Mouse (Mus musculus) hindbrain, postnatal 0 days (tissue): ENCODE measurements around the gene Edc3. TPM values are rescaled to one million over a fixed set of nuclear protein-coding genes. Genes with fewer than 3 reads are reported as not detected.

Source experiments
- ATAC-seq: fragments of 200-750 bp; cut with Nextera tagmentation; 2 replicates; pipeline ENCODE4 v1.8.0; 2017; ENCODE audit warnings: mild to moderate bottlenecking, moderate TSS enrichment, moderate library complexity
- DNase-seq: peaks from one replicate; pipeline ENCODE4 v3.0.0-alpha.2; 2015; ENCODE audit warnings: low spot score
- H3K27ac ChIP-seq: fragments of 300-500 bp; sonication (generic); 2 replicates; pipeline ENCODE4 v1.5.1; 2014; ENCODE audit warnings: mild to moderate bottlenecking
- H3K27me3 ChIP-seq: fragments of 300-500 bp; sonication (generic); 2 replicates; pipeline ENCODE4 v1.6.1; 2014; ENCODE audit warnings: low read length, mixed read lengths; ENCODE audit not compliant: insufficient read depth
- H3K36me3 ChIP-seq: fragments of 300-500 bp; sonication (generic); 2 replicates; pipeline ENCODE4 v1.6.1; 2014; ENCODE audit warnings: low read length, mixed read lengths; ENCODE audit not compliant: insufficient read depth
- H3K4me1 ChIP-seq: fragments of 300-500 bp; sonication (generic); 2 replicates; pipeline ENCODE4 v1.6.1; 2014; ENCODE audit warnings: antibody characterized with exemption, low read length, mixed read lengths; ENCODE audit not compliant: insufficient read depth
- H3K4me2 ChIP-seq: fragments of 300-500 bp; sonication (generic); 2 replicates; pipeline ENCODE4 v1.6.1; 2014; ENCODE audit warnings: low read depth, mild to moderate bottlenecking, low read length, moderate library complexity, mixed read lengths
- H3K4me3 ChIP-seq: fragments of 300-500 bp; sonication (generic); 2 replicates; pipeline ENCODE4 v1.5.1; 2014; ENCODE audit warnings: low read length
- H3K9ac ChIP-seq: fragments of 300-500 bp; sonication (generic); replicated peaks from 2 replicates; pipeline ENCODE4 v1.6.1; 2014; ENCODE audit warnings: mild to moderate bottlenecking, low read length, moderate library complexity, mixed read lengths
- H3K9me3 ChIP-seq: fragments of 300-500 bp; sonication (generic); 2 replicates; pipeline ENCODE4 v1.6.1; 2016; ENCODE audit warnings: low read length, mixed read lengths
- CTCF ChIP-seq: IDR thresholded peaks from 2 replicates; pipeline ENCODE4 v1.5.1; 2016; ENCODE audit warnings: antibody characterized with exemption, control low read depth, low read depth
- WGBS: fragments of 180-500 bp; shearing (Covaris S2); extraction: QIAGEN DNeasy Blood & Tissue Kit; methylation state at CpG from one replicate; pipeline ENCODE4 v1.1.7; 2014; 5-methylcytosine and 5-hydroxymethylcytosine counted together
- polyA plus RNA-seq: library from polyadenylated mRNA; unstranded; fragments of >200 nt; fragmentation: Nextera tagmentation; extraction: Ambion mirVana; gene quantifications from 2 replicates; pipeline ENCODE4 v1.2.1, GENCODE M21; 2015
- total RNA-seq: library from RNA; depleted of rRNA; stranded (reverse); fragments of >200 nt; gene quantifications from 2 replicates; pipeline ENCODE4 v1.2.3, GENCODE M21; 2014; rRNA removed

Edc3 gene
- total and polyA plus RNA-seq, 2 experiments from 2014 or later, result 10.2 to 25.4 TPM

- Histone ChIP-seq H3K27me3 (no peaks in the 10 kb centered on the region), H3K9ac (no peak overlapping the region), H3K4me1 (no peaks in the 10 kb centered on the region), H3K9me3 (no peaks in the 10 kb centered on the region), H3K4me3 (no peak overlapping the region), H3K36me3 (peaks cover 35% of the 10 kb centered on the region), H3K27ac (no peak overlapping the region), H3K4me2 (no peak overlapping the region)
- TF ChIP-seq CTCF, result no peak
- ATAC-seq, result no peak
- 95% methylated on average over 8 of the region's 8 CpGs for WGBS
- no peak for DNase-seq
These were observed 89.1 kb downstream of the Edc3 start for GRCm38 (mm10) chr9:57797456-57797855.

- Histone ChIP-seq H3K36me3 (peaks cover 22% of the 10 kb centered on the region), H3K9ac (no peak overlapping the region), H3K27me3 (no peaks in the 10 kb centered on the region), H3K4me2 (no peak overlapping the region), H3K9me3 (no peaks in the 10 kb centered on the region), H3K27ac (no peak overlapping the region), H3K4me3 (no peak overlapping the region), H3K4me1 (no peaks in the 10 kb centered on the region)
- no peak for TF ChIP-seq CTCF
- 15% methylated on average over 10 of the region's 10 CpGs for WGBS
- no peak for DNase-seq
- ATAC-seq, result no peak
These were observed 90.4 kb downstream of the Edc3 start for GRCm38 (mm10) chr9:57798725-57799253.

GRCm38 (mm10) chr9:57800325-57800975 lies 92.1 kb downstream of the Edc3 start:
- H3K27me3 ChIP-seq, result no peaks in the 10 kb centered on the region
- no peak overlapping the region for H3K27ac ChIP-seq
- WGBS, result 96% methylated on average over 9 of the region's 9 CpGs
- H3K9ac ChIP-seq, result no peak overlapping the region
- H3K9me3 ChIP-seq, result no peaks in the 10 kb centered on the region
- ATAC-seq (no peak), DNase-seq (no peak)
- TF ChIP-seq CTCF, result no peak
- no peaks in the 10 kb centered on the region for H3K4me1 ChIP-seq
- H3K4me2 ChIP-seq, result no peak overlapping the region
- peaks cover 18% of the 10 kb centered on the region for H3K36me3 ChIP-seq
- H3K4me3 ChIP-seq, result no peak overlapping the region

Other genes with a start within 250 kb of the Edc3 start
- 366 and 375 TPM in 2 replicates for gene Scamp5, start 240.5 kb upstream of the Edc3 start, total RNA-seq
- 154 and 163 TPM in 2 replicates for gene Scamp5, start 240.5 kb upstream of the Edc3 start, polyA plus RNA-seq
- 11.7 and 19.6 TPM in 2 replicates for gene Rpp25, start 204.5 kb upstream of the Edc3 start, total RNA-seq
- 15.2 and 17.0 TPM in 2 replicates for gene Rpp25, start 204.5 kb upstream of the Edc3 start, polyA plus RNA-seq
- 212 and 237 TPM in 2 replicates for gene Cox5a, start 187.3 kb upstream of the Edc3 start, total RNA-seq
- 1,238 and 1,244 TPM in 2 replicates for gene Cox5a, start 187.3 kb upstream of the Edc3 start, polyA plus RNA-seq
- 14.6 and 21.5 TPM in 2 replicates for gene Fam219b, start 171.0 kb upstream of the Edc3 start, total RNA-seq
- 22.2 and 23.2 TPM in 2 replicates for gene Fam219b, start 171.0 kb upstream of the Edc3 start, polyA plus RNA-seq
- 67.9 and 78.6 TPM in 2 replicates for gene Mpi, start 155.8 kb upstream of the Edc3 start, total RNA-seq
- gene Mpi, start 155.8 kb upstream of the Edc3 start, polyA plus RNA-seq, result 61.5 and 64.6 TPM in 2 replicates
- gene Scamp2, start 147.6 kb upstream of the Edc3 start, total RNA-seq, result 50.5 and 53.1 TPM in 2 replicates
- 47.4 and 49.3 TPM in 2 replicates for gene Scamp2, start 147.6 kb upstream of the Edc3 start, polyA plus RNA-seq
- 21.1 and 27.3 TPM in 2 replicates for gene Ulk3, start 119.1 kb upstream of the Edc3 start, total RNA-seq
- gene Ulk3, start 119.1 kb upstream of the Edc3 start, polyA plus RNA-seq, result 18.5 and 21.0 TPM in 2 replicates
- gene Cplx3, start 102.3 kb upstream of the Edc3 start, total RNA-seq, result 0.10 TPM in 1 of 2 replicates, not detected in the other
- gene Cplx3, start 102.3 kb upstream of the Edc3 start, polyA plus RNA-seq, result 0.79 and 1.2 TPM in 2 replicates
- gene Lman1l, start 87.8 kb upstream of the Edc3 start, total RNA-seq, result not detected in 2 replicates
- not detected in 2 replicates for gene Lman1l, start 87.8 kb upstream of the Edc3 start, polyA plus RNA-seq
- gene Csk, start 54.9 kb upstream of the Edc3 start, total RNA-seq, result 128 and 129 TPM in 2 replicates
- gene Csk, start 54.9 kb upstream of the Edc3 start, polyA plus RNA-seq, result 39.4 and 44.4 TPM in 2 replicates
- gene Cyp1a2, start 24.8 kb upstream of the Edc3 start, total RNA-seq, result not detected in 2 replicates
- gene Cyp1a2, start 24.8 kb upstream of the Edc3 start, polyA plus RNA-seq, result not detected in 2 replicates
- gene Cyp1a1, start 20.6 kb upstream of the Edc3 start, total RNA-seq, result 0.05 and 0.07 TPM in 2 replicates
- gene Cyp1a1, start 20.6 kb upstream of the Edc3 start, polyA plus RNA-seq, result 0.10 and 0.24 TPM in 2 replicates
- 76.3 and 83.7 TPM in 2 replicates for gene Clk3, start 57.3 kb downstream of the Edc3 start, total RNA-seq
- 48.8 and 52.7 TPM in 2 replicates for gene Clk3, start 57.3 kb downstream of the Edc3 start, polyA plus RNA-seq
- gene Arid3b, start 128.3 kb downstream of the Edc3 start, total RNA-seq, result 7.7 TPM in 2 replicates
- gene Arid3b, start 128.3 kb downstream of the Edc3 start, polyA plus RNA-seq, result 4.3 and 4.4 TPM in 2 replicates
- gene Ubl7, start 202.4 kb downstream of the Edc3 start, total RNA-seq, result 96.6 and 116 TPM in 2 replicates
- gene Ubl7, start 202.4 kb downstream of the Edc3 start, polyA plus RNA-seq, result 151 and 152 TPM in 2 replicates
- 60.2 and 62.8 TPM in 2 replicates for gene Sema7a, start 231.6 kb downstream of the Edc3 start, total RNA-seq
- gene Sema7a, start 231.6 kb downstream of the Edc3 start, polyA plus RNA-seq, result 4.0 and 4.9 TPM in 2 replicates